Mouse (Mus musculus): ENCODE measurements around the gene Gpa33. TPM values are rescaled to one million over a fixed set of nuclear protein-coding genes. Genes with fewer than 3 reads are reported as not detected.
"Not testable (repeated sequence)": the region's sequence is repeated elsewhere in the genome, so short reads cannot be mapped to it uniquely, and the experiment has no call there.

Gene Gpa33
- polyA plus RNA-seq, 1 experiment from 2014 or later: 0.85 TPM

- no peaks in the 10 kb centered on the region for H3K9me3 ChIP-seq (ENCODE audit: low read length)
- H3K4me1 ChIP-seq (ENCODE audit: insufficient read depth, low read length): peaks cover 21% of the 10 kb centered on the region
- H3K4me3 ChIP-seq (ENCODE audit: low read length): no peak overlapping the region
- H3K27ac ChIP-seq (ENCODE audit: low read length): no peak overlapping the region
- H3K4me2 ChIP-seq (replicated peaks; ENCODE audit: low read depth, low read length): no peak overlapping the region
- H3K27me3 ChIP-seq (ENCODE audit: insufficient read depth, low read length): no peaks in the 10 kb centered on the region
- H3K36me3 ChIP-seq (ENCODE audit: insufficient read depth, low read length): no peaks in the 10 kb centered on the region
- ATAC-seq (ENCODE audit: low FRiP score, low TSS enrichment): no peak
- 91% methylated on average over 5 of the region's 5 CpGs for WGBS
- H3K9ac ChIP-seq (replicated peaks; ENCODE audit: low read length): no peak overlapping the region
Measured at GRCm38 (mm10) chr1:166128551-166128950, 1.5 kb upstream of the Gpa33 start.

GRCm38 (mm10) chr1:166132367-166132766 lies 2.3 kb downstream of the Gpa33 start:
- no peak overlapping the region for H3K4me2 ChIP-seq (replicated peaks; ENCODE audit: low read depth, low read length)
- no peaks in the 10 kb centered on the region for H3K36me3 ChIP-seq (ENCODE audit: insufficient read depth, low read length)
- H3K27me3 ChIP-seq (ENCODE audit: insufficient read depth, low read length): no peaks in the 10 kb centered on the region
- peaks cover 20% of the 10 kb centered on the region for H3K4me1 ChIP-seq (ENCODE audit: insufficient read depth, low read length)
- no peak overlapping the region for H3K4me3 ChIP-seq (ENCODE audit: low read length)
- WGBS: 57% methylated on average over 4 of the region's 4 CpGs
- H3K9ac ChIP-seq (replicated peaks; ENCODE audit: low read length): no peak overlapping the region
- ATAC-seq (ENCODE audit: low FRiP score, low TSS enrichment): peak; percentile 33; the same call in 1 of the 2 replicates
- no peaks in the 10 kb centered on the region for H3K9me3 ChIP-seq (ENCODE audit: low read length)
- no peak overlapping the region for H3K27ac ChIP-seq (ENCODE audit: low read length)

GRCm38 (mm10) chr1:166135091-166135740 lies 5.2 kb downstream of the Gpa33 start:
- no peak for ATAC-seq (ENCODE audit: low FRiP score, low TSS enrichment)
- Histone ChIP-seq H3K4me1 (ENCODE audit: insufficient read depth, low read length) (peaks cover 25% of the 10 kb centered on the region), H3K4me2 (replicated peaks; ENCODE audit: low read depth, low read length) (no peak overlapping the region), H3K9me3 (ENCODE audit: low read length) (no peaks in the 10 kb centered on the region), H3K27ac (ENCODE audit: low read length) (no peak overlapping the region), H3K36me3 (ENCODE audit: insufficient read depth, low read length) (no peaks in the 10 kb centered on the region), H3K4me3 (ENCODE audit: low read length) (no peak overlapping the region), H3K9ac (replicated peaks; ENCODE audit: low read length) (no peak overlapping the region), H3K27me3 (ENCODE audit: insufficient read depth, low read length) (no peaks in the 10 kb centered on the region)
- 50% methylated on average over 5 of the region's 5 CpGs for WGBS

- ATAC-seq (ENCODE audit: low FRiP score, low TSS enrichment): peak; percentile 34; the same call in 1 of the 2 replicates
- Histone ChIP-seq H3K9ac (replicated peaks; ENCODE audit: low read length) (no peak overlapping the region), H3K4me2 (replicated peaks; ENCODE audit: low read depth, low read length) (no peak overlapping the region), H3K27ac (ENCODE audit: low read length) (no peak overlapping the region), H3K36me3 (ENCODE audit: insufficient read depth, low read length) (no peaks in the 10 kb centered on the region), H3K4me1 (ENCODE audit: insufficient read depth, low read length) (peaks cover 11% of the 10 kb centered on the region; the same call in 1 of the 2 replicates), H3K27me3 (ENCODE audit: insufficient read depth, low read length) (no peaks in the 10 kb centered on the region), H3K4me3 (ENCODE audit: low read length) (no peak overlapping the region), H3K9me3 (ENCODE audit: low read length) (no peaks in the 10 kb centered on the region)
- WGBS: 47% methylated on average over 7 of the region's 7 CpGs
Measured at GRCm38 (mm10) chr1:166137244-166137938, 7.4 kb downstream of the Gpa33 start.

- peaks cover 10% of the 10 kb centered on the region; the same call in 1 of the 2 replicates for H3K4me1 ChIP-seq (ENCODE audit: insufficient read depth, low read length)
- H3K27me3 ChIP-seq (ENCODE audit: insufficient read depth, low read length): no peaks in the 10 kb centered on the region
- H3K4me3 ChIP-seq (ENCODE audit: low read length): no peak overlapping the region
- H3K36me3 ChIP-seq (ENCODE audit: insufficient read depth, low read length): no peaks in the 10 kb centered on the region
- H3K27ac ChIP-seq (ENCODE audit: low read length): no peak overlapping the region
- H3K4me2 ChIP-seq (replicated peaks; ENCODE audit: low read depth, low read length): no peak overlapping the region
- H3K9ac ChIP-seq (replicated peaks; ENCODE audit: low read length): no peak overlapping the region
- no peaks in the 10 kb centered on the region for H3K9me3 ChIP-seq (ENCODE audit: low read length)
- ATAC-seq (ENCODE audit: low FRiP score, low TSS enrichment): peak; percentile 43; the same call in 1 of the 2 replicates
- 42% methylated on average over 13 of the region's 13 CpGs for WGBS
Measured at GRCm38 (mm10) chr1:166138136-166138535, 8.1 kb downstream of the Gpa33 start.

GRCm38 (mm10) chr1:166139113-166139512 lies 9.1 kb downstream of the Gpa33 start:
- no peak overlapping the region for H3K4me3 ChIP-seq (ENCODE audit: low read length)
- H3K4me1 ChIP-seq (ENCODE audit: insufficient read depth, low read length): peaks cover 10% of the 10 kb centered on the region; the same call in 1 of the 2 replicates
- H3K4me2 ChIP-seq (replicated peaks; ENCODE audit: low read depth, low read length): no peak overlapping the region
- WGBS: 95% methylated on average over 3 of the region's 3 CpGs
- no peaks in the 10 kb centered on the region for H3K27me3 ChIP-seq (ENCODE audit: insufficient read depth, low read length)
- ATAC-seq (ENCODE audit: low FRiP score, low TSS enrichment): no peak
- H3K27ac ChIP-seq (ENCODE audit: low read length): no peak overlapping the region
- no peaks in the 10 kb centered on the region for H3K9me3 ChIP-seq (ENCODE audit: low read length)
- no peak overlapping the region for H3K9ac ChIP-seq (replicated peaks; ENCODE audit: low read length)
- no peaks in the 10 kb centered on the region for H3K36me3 ChIP-seq (ENCODE audit: insufficient read depth, low read length)

GRCm38 (mm10) chr1:166139620-166140184 lies 9.7 kb downstream of the Gpa33 start:
- H3K4me3 ChIP-seq (ENCODE audit: low read length): no peak overlapping the region
- H3K27ac ChIP-seq (ENCODE audit: low read length): no peak overlapping the region
- peaks cover 10% of the 10 kb centered on the region; the same call in 1 of the 2 replicates for H3K4me1 ChIP-seq (ENCODE audit: insufficient read depth, low read length)
- WGBS: 64% methylated on average over 4 of the region's 4 CpGs
- ATAC-seq (ENCODE audit: low FRiP score, low TSS enrichment): no peak
- H3K9ac ChIP-seq (replicated peaks; ENCODE audit: low read length): no peak overlapping the region
- H3K9me3 ChIP-seq (ENCODE audit: low read length): no peaks in the 10 kb centered on the region
- no peaks in the 10 kb centered on the region for H3K27me3 ChIP-seq (ENCODE audit: insufficient read depth, low read length)
- H3K36me3 ChIP-seq (ENCODE audit: insufficient read depth, low read length): no peaks in the 10 kb centered on the region
- no peak overlapping the region for H3K4me2 ChIP-seq (replicated peaks; ENCODE audit: low read depth, low read length)

- not testable (repeated sequence) for ATAC-seq (ENCODE audit: low FRiP score, low TSS enrichment); H3K9me3 ChIP-seq (ENCODE audit: low read length); H3K27me3 ChIP-seq (ENCODE audit: insufficient read depth, low read length); H3K27ac ChIP-seq (ENCODE audit: low read length); H3K36me3 ChIP-seq (ENCODE audit: insufficient read depth, low read length); H3K4me2 ChIP-seq (replicated peaks; ENCODE audit: low read depth, low read length); H3K4me3 ChIP-seq (ENCODE audit: low read length); H3K9ac ChIP-seq (replicated peaks; ENCODE audit: low read length)
- H3K4me1 ChIP-seq (ENCODE audit: insufficient read depth, low read length): peaks cover 10% of the 10 kb centered on the region; the same call in 1 of the 2 replicates
- whole genome bisulfite sequencing: 89% methylated on average over 9 of the region's 9 CpGs
Measured at GRCm38 (mm10) chr1:166141868-166142267, 11.8 kb downstream of the Gpa33 start.

GRCm38 (mm10) chr1:166142369-166142768 lies 12.3 kb downstream of the Gpa33 start:
- no peak overlapping the region for H3K4me2 ChIP-seq (replicated peaks; ENCODE audit: low read depth, low read length)
- H3K4me1 ChIP-seq (ENCODE audit: insufficient read depth, low read length): peaks cover 10% of the 10 kb centered on the region; the same call in 1 of the 2 replicates
- no peaks in the 10 kb centered on the region for H3K36me3 ChIP-seq (ENCODE audit: insufficient read depth, low read length)
- no peak for ATAC-seq (ENCODE audit: low FRiP score, low TSS enrichment)
- no peak overlapping the region for H3K4me3 ChIP-seq (ENCODE audit: low read length)
- H3K9ac ChIP-seq (replicated peaks; ENCODE audit: low read length): no peak overlapping the region
- no peak overlapping the region for H3K27ac ChIP-seq (ENCODE audit: low read length)
- no peaks in the 10 kb centered on the region for H3K9me3 ChIP-seq (ENCODE audit: low read length)
- WGBS: 78% methylated on average over 6 of the region's 6 CpGs
- no peaks in the 10 kb centered on the region for H3K27me3 ChIP-seq (ENCODE audit: insufficient read depth, low read length)

- Histone ChIP-seq H3K4me3 (ENCODE audit: low read length) (no peak overlapping the region), H3K27ac (ENCODE audit: low read length) (no peak overlapping the region), H3K4me2 (replicated peaks; ENCODE audit: low read depth, low read length) (no peak overlapping the region), H3K36me3 (ENCODE audit: insufficient read depth, low read length) (no peaks in the 10 kb centered on the region), H3K9ac (replicated peaks; ENCODE audit: low read length) (no peak overlapping the region), H3K4me1 (ENCODE audit: insufficient read depth, low read length) (no peaks in the 10 kb centered on the region), H3K9me3 (ENCODE audit: low read length) (no peaks in the 10 kb centered on the region), H3K27me3 (ENCODE audit: insufficient read depth, low read length) (no peaks in the 10 kb centered on the region)
- no peak for ATAC-seq (ENCODE audit: low FRiP score, low TSS enrichment)
- 89% methylated on average over 11 of the region's 11 CpGs for WGBS
Measured at GRCm38 (mm10) chr1:166146626-166147025, 16.6 kb downstream of the Gpa33 start.
